Mouse (Mus musculus) limb, embryonic 14.5 days (tissue): ENCODE data around the gene Adgrl2. TPM values are rescaled to one million over a fixed set of nuclear protein-coding genes. Genes with fewer than 3 reads are reported as not detected.

Experiments
- ATAC-seq: fragments of 200-750 bp; cut with Nextera tagmentation; 2 replicates; pipeline ENCODE4 v1.8.0; 2017; ENCODE audit warnings: low read depth, moderate number of reproducible peaks, moderate TSS enrichment; ENCODE audit not compliant: low FRiP score
- DNase-seq: peaks from one replicate; pipeline ENCODE4 v3.0.0-alpha.2; 2015; ENCODE audit warnings: low spot score
- H3K27ac ChIP-seq: fragments of 300-500 bp; sonication (generic); replicated peaks from 2 replicates; pipeline ENCODE4 v1.5.1; 2014; ENCODE audit warnings: low read depth, mild to moderate bottlenecking, low read length, moderate library complexity, mixed read lengths
- H3K27me3 ChIP-seq: fragments of 300-500 bp; sonication (generic); 2 replicates; pipeline ENCODE4 v1.6.1; 2014; ENCODE audit warnings: low read length, mixed read lengths; ENCODE audit not compliant: control insufficient read depth, insufficient read depth
- H3K36me3 ChIP-seq: fragments of 300-500 bp; sonication (generic); 2 replicates; pipeline ENCODE4 v1.6.1; 2014; ENCODE audit warnings: mild to moderate bottlenecking, low read length, moderate library complexity, mixed read lengths; ENCODE audit not compliant: control insufficient read depth, insufficient read depth
- H3K4me1 ChIP-seq: fragments of 300-500 bp; sonication (generic); 2 replicates; pipeline ENCODE4 v1.6.1; 2014; ENCODE audit warnings: antibody characterized with exemption, low read length, mixed read lengths; ENCODE audit not compliant: control insufficient read depth, insufficient read depth
- H3K4me2 ChIP-seq: fragments of 300-500 bp; sonication (generic); replicated peaks from 2 replicates; pipeline ENCODE4 v1.6.1; 2014; ENCODE audit warnings: low read depth, mild to moderate bottlenecking, low read length, moderate library complexity; ENCODE audit not compliant: severe bottlenecking
- H3K4me3 ChIP-seq: fragments of 300-500 bp; sonication (generic); replicated peaks from 2 replicates; pipeline ENCODE4 v1.5.1; 2014; ENCODE audit warnings: low read length
- H3K9ac ChIP-seq: fragments of 300-500 bp; sonication (generic); 2 replicates; pipeline ENCODE4 v1.6.1; 2014; ENCODE audit warnings: mild to moderate bottlenecking, low read depth, low read length, moderate library complexity; ENCODE audit not compliant: severe bottlenecking
- H3K9me3 ChIP-seq: fragments of 300-500 bp; sonication (generic); 2 replicates; pipeline ENCODE4 v1.6.1; 2016; ENCODE audit warnings: low read length; ENCODE audit not compliant: control insufficient read depth
- POLR2A ChIP-seq: fragments of 200-500 bp; IDR thresholded peaks from 2 replicates; pipeline ENCODE4 v1.8.0; 2012; ENCODE audit warnings: inconsistent platforms, mild to moderate bottlenecking, moderate library complexity, borderline replicate concordance; ENCODE audit not compliant: insufficient read depth, insufficient read length; ENCODE audit errors: extremely low read depth
- WGBS: fragments of 180-500 bp; shearing (Covaris S2); extraction: QIAGEN DNeasy Blood & Tissue Kit; methylation state at CpG from one replicate; pipeline ENCODE4 v1.1.7; 2014; 5-methylcytosine and 5-hydroxymethylcytosine counted together
- polyA plus RNA-seq, 2 experiments: library from polyadenylated mRNA; depleted of rRNA in 1 of 2; stranded (reverse) in 1 of 2; unstranded in 1 of 2; fragments of >200 nt; fragmentation: Nextera tagmentation in 1 of 2; extraction: Ambion mirVana in 1 of 2; gene quantifications; 2 replicates each; pipeline versions ENCODE4 v1.2.1 to v1.2.3; 2012 to 2014

The Adgrl2 gene
- polyA plus RNA-seq, 2 experiments, result 119 to 147 TPM

- no peak overlapping the region for H3K4me3 ChIP-seq
- 0 out of 2 replicates have a peak, but pooled peaks cover 2% of the 10 kb centered on the region for H3K4me1 ChIP-seq
- no peak overlapping the region for H3K9ac ChIP-seq
- no peaks in the 10 kb centered on the region for H3K9me3 ChIP-seq
- H3K36me3 ChIP-seq, result no peaks in the 10 kb centered on the region
- no peak overlapping the region for H3K27ac ChIP-seq
- WGBS, result 79% methylated on average over 14 of the region's 14 CpGs
- H3K27me3 ChIP-seq, result no peaks in the 10 kb centered on the region
- ATAC-seq (no peak), DNase-seq (no peak)
- no peak overlapping the region for H3K4me2 ChIP-seq
- no peak for TF ChIP-seq POLR2A
These were observed 77.2 kb downstream of the Adgrl2 start for GRCm38 (mm10) chr3:148912944-148913684.

GRCm38 (mm10) chr3:148912536-148912935, 77.8 kb downstream of the Adgrl2 start:
- no peak for TF ChIP-seq POLR2A
- no peaks in the 10 kb centered on the region for H3K9me3 ChIP-seq

GRCm38 (mm10) chr3:148907873-148908272, 82.5 kb downstream of the Adgrl2 start:
- DNase-seq, result no peak
- Histone ChIP-seq H3K4me3 (no peak overlapping the region), H3K9me3 (no peaks in the 10 kb centered on the region), H3K27ac (no peak overlapping the region), H3K4me1 (no peaks in the 10 kb centered on the region), H3K36me3 (no peaks in the 10 kb centered on the region), H3K4me2 (no peak overlapping the region), H3K27me3 (no peaks in the 10 kb centered on the region), H3K9ac (no peak overlapping the region)
- 76% methylated on average over 3 of the region's 3 CpGs for WGBS
- TF ChIP-seq POLR2A, result no peak
- ATAC-seq, result no peak

More at GRCm38 (mm10) chr3:148912536-148912935, 77.8 kb downstream of the Adgrl2 start:
- ATAC-seq (no peak), DNase-seq (no peak)
- no peak overlapping the region for H3K27ac ChIP-seq
- H3K4me2 ChIP-seq, result no peak overlapping the region
- H3K9ac ChIP-seq, result no peak overlapping the region
- H3K4me1 ChIP-seq, result 0 out of 2 replicates have a peak, but pooled peaks cover 2% of the 10 kb centered on the region
- WGBS, result 82% methylated on average over 6 of the region's 6 CpGs
- H3K4me3 ChIP-seq, result no peak overlapping the region
- no peaks in the 10 kb centered on the region for H3K36me3 ChIP-seq
- no peaks in the 10 kb centered on the region for H3K27me3 ChIP-seq

GRCm38 (mm10) chr3:148907024-148907778, 83.2 kb downstream of the Adgrl2 start:
- ATAC-seq, result no peak
- WGBS, result 71% methylated on average over 6 of the region's 6 CpGs
- TF ChIP-seq POLR2A, result no peak

GRCm38 (mm10) chr3:148905906-148906779, 84.2 kb downstream of the Adgrl2 start:
- TF ChIP-seq POLR2A, result no peak
- H3K4me2 ChIP-seq, result no peak overlapping the region
- WGBS, result 70% methylated on average over 13 of the region's 13 CpGs
- H3K27ac ChIP-seq, result no peak overlapping the region
- no peaks in the 10 kb centered on the region for H3K36me3 ChIP-seq
- DNase-seq (no peak), ATAC-seq (no peak)
- H3K27me3 ChIP-seq, result no peaks in the 10 kb centered on the region
- no peaks in the 10 kb centered on the region for H3K9me3 ChIP-seq
- no peaks in the 10 kb centered on the region for H3K4me1 ChIP-seq
- H3K4me3 ChIP-seq, result no peak overlapping the region
- H3K9ac ChIP-seq, result no peak overlapping the region

More at GRCm38 (mm10) chr3:148907024-148907778, 83.2 kb downstream of the Adgrl2 start:
- no peak overlapping the region for H3K4me3 ChIP-seq
- H3K4me2 ChIP-seq, result no peak overlapping the region
- no peaks in the 10 kb centered on the region for H3K36me3 ChIP-seq
- H3K9ac ChIP-seq, result no peak overlapping the region
- no peak overlapping the region for H3K27ac ChIP-seq
- H3K4me1 ChIP-seq, result no peaks in the 10 kb centered on the region
- no peak for DNase-seq
- no peaks in the 10 kb centered on the region for H3K27me3 ChIP-seq
- no peaks in the 10 kb centered on the region for H3K9me3 ChIP-seq
